Mouse (Mus musculus) naive thymus-derived CD4-positive, alpha-beta T cell, adult 5 months (primary cell): Measurements from ENCODE around the gene Arhgap5. TPM values are rescaled to one million over a fixed set of nuclear protein-coding genes. Genes with fewer than 3 reads are reported as not detected.

Source experiments
- polyA plus RNA-seq: library from polyadenylated mRNA; unstranded; fragments of 100-300 nt; shearing (Covaris generic); gene quantifications from one replicate; pipeline ENCODE4 v1.2.1, GENCODE M21; 2017

Arhgap5 gene
- 25.4 TPM for polyA plus RNA-seq

GRCm38 (mm10) chr12:52503456-52504320, at the start of gene Arhgap5:
Gene Arhgap5 (plus strand): TSS chr12:52503972.

Other genes with a start within 250 kb of the Arhgap5 start
- gene Akap6, start 195.4 kb downstream of the Arhgap5 start, polyA plus RNA-seq = not detected